Mouse (Mus musculus) spleen, postnatal 36 days (tissue): ENCODE results near the gene Mrpl14.

ENCODE experiments used
- DNase-seq, 2 experiments: peaks; one replicate each; pipeline ENCODE4 v3.0.0; 2022; ENCODE audit warnings: low spot score in 2 of 2, mixed read lengths in 1 of 2

The Mrpl14 gene

GRCm38 (mm10) chr17:45747293-45747692, 61.2 kb downstream of the Mrpl14 start:
- DNase-seq, result no peak
